Mouse (Mus musculus): ENCODE results near the gene Plcb1. TPM values are rescaled to one million over a fixed set of nuclear protein-coding genes. Genes with fewer than 3 reads are reported as not detected.

Plcb1 gene
- polyA plus RNA-seq, 1 experiment, result not detected

DNA sequence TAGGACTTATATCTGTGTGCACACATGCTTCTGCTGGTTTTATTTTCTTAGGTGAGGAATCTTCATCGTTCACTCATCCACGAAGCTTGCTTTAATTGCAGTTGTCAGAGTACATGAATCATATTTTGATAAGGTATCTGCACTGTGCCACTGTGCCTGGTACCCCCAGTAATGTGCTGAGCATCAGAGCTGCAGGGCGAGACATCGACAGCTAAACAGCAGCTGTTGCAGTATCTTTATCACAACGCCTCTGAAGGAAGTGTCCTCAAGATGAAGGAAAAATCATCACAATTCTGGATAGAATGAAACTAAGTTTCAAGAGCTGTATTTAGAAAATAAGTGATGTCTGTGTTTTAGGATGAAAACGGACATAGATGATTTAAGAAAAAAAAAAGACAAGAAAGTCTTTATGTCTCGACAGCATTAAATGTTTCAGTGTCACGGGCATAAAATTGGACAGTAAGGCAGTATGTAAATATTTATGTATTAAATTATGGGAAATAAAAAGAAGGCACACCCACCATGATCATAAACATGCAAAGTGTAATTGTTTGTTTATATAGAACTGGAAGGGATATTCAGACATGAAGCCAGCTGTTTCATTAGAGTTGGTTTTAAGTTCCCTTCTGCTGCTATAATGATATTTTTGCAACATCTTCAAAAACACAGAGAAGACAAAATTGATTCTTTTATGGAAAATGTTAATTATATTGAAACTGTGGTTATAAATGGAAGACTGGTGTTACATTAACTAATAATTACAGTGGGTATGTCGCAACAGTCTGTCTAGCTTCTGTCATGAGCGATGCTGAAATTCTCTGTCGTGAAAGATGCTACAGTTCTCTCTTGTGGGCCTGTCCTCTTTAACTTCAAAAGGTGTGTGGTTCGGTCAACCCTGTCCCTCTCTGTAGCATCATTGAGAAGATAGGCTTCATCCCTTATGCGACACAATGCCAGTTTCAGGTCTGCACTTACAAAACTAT is 65.6 kb downstream of the Plcb1 start:
- no peaks in the 10 kb centered on the region for H3K27me3 ChIP-seq (ENCODE audit: control insufficient read depth)
- H3K9me3 ChIP-seq (ENCODE audit: control insufficient read depth, low read length), result no peaks in the 10 kb centered on the region
- H3K4me1 ChIP-seq (ENCODE audit: control insufficient read depth), result no peaks in the 10 kb centered on the region
- no peaks in the 10 kb centered on the region for H3K36me3 ChIP-seq (ENCODE audit: control insufficient read depth)
- TF ChIP-seq GATA1 (IDR thresholded peaks at IDR 0.05; ENCODE audit: low read length), result no peak
- no peak for TF ChIP-seq TAL1 (IDR thresholded peaks at IDR 0.05; ENCODE audit: low read length)
- no peak overlapping the region for H3K4me3 ChIP-seq (replicated peaks)

DNA sequence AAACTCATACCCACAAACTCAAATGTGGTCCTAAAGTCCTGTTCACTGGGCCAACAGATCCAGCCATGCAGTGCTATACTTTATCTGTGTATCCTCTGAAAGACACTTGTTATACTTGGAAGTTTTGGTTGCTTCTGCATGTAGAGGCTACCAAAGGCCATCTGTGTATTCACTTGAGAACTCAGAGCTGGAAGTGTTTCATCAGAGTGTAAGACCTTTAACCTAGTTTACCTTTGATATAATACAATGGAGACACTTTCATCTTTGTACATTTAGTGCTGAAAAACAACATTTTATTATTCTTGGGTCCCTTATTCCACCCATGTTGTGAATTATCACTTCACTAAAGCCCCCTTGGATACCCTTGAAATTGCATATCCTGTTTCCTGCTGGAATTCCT is 70.4 kb downstream of the Plcb1 start:
- Histone ChIP-seq H3K27me3 (ENCODE audit: control insufficient read depth) (no peaks in the 10 kb centered on the region), H3K4me1 (ENCODE audit: control insufficient read depth) (no peaks in the 10 kb centered on the region), H3K36me3 (ENCODE audit: control insufficient read depth) (no peaks in the 10 kb centered on the region), H3K4me3 (replicated peaks) (no peak overlapping the region), H3K9me3 (ENCODE audit: control insufficient read depth, low read length) (no peaks in the 10 kb centered on the region)
- TF ChIP-seq GATA1 (IDR thresholded peaks at IDR 0.05; ENCODE audit: low read length) (no peak), TAL1 (IDR thresholded peaks at IDR 0.05; ENCODE audit: low read length) (no peak)

DNA sequence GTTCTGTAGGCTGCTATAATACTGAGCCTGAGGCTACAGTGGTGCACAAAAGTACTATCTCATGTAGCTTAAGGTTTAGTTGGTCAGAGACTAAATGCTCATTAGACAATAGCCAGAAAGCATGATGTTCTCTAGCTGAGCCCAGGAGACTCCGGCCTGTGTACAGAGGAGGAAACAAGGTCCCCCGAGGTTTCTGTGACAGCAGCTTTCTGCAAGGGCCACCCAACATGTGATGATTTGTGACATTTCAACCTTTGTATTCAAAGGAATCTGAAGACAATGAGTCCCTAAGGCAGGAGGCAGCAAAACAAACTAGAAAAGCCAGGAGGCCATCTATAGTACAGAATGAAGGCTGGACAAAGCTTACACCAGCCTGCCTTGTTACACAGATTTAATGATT is 70.8 kb downstream of the Plcb1 start:
- Histone ChIP-seq H3K4me1 (ENCODE audit: control insufficient read depth) (no peaks in the 10 kb centered on the region), H3K9me3 (ENCODE audit: control insufficient read depth, low read length) (no peaks in the 10 kb centered on the region)
- TF ChIP-seq TAL1 (IDR thresholded peaks at IDR 0.05; ENCODE audit: low read length), result no peak
- TF ChIP-seq GATA1 (IDR thresholded peaks at IDR 0.05; ENCODE audit: low read length), result no peak

DNA sequence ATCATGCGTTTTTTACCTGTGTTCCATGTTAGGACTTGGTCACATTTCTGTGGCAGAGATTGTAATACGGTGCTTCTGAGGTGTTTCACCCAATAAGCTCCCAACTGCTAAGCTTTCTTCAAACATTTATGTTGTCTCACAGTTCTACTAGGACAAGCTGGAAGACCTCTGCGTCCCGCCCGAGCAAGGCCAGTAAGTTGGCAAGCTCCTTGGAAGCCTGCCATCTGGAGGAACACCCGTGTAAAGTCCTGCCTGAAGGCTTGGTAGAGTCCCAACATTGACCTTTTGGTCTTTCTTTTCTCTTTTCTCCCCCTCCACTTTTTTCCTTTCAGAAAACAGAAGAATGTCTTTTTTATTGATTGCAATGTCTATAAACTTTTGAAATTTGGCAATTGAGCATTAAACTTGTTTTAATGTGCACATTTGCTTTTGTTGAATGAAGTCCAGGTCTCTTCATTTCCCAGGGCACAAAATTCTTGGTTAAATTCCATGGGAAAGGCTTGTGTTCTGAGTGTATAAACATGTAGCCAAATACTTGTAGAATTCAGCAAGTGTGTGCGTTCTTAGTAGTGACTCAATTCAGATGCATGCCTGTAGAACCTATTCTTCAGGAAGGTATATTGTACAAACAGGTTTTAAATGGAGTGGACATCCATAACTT is 79.2 kb downstream of the Plcb1 start:
- TF ChIP-seq GATA1 (IDR thresholded peaks at IDR 0.05; ENCODE audit: low read length) (no peak), TAL1 (IDR thresholded peaks at IDR 0.05; ENCODE audit: low read length) (no peak)
- no peaks in the 10 kb centered on the region for H3K9me3 ChIP-seq (ENCODE audit: control insufficient read depth, low read length)
- H3K36me3 ChIP-seq (ENCODE audit: control insufficient read depth), result no peaks in the 10 kb centered on the region
- H3K4me3 ChIP-seq (replicated peaks), result no peak overlapping the region
- no peaks in the 10 kb centered on the region for H3K4me1 ChIP-seq (ENCODE audit: control insufficient read depth)
- H3K27me3 ChIP-seq (ENCODE audit: control insufficient read depth), result no peaks in the 10 kb centered on the region

More for the DNA sequence above, 70.8 kb downstream of the Plcb1 start:
- Histone ChIP-seq H3K27me3 (ENCODE audit: control insufficient read depth) (no peaks in the 10 kb centered on the region), H3K4me3 (replicated peaks) (no peak overlapping the region), H3K36me3 (ENCODE audit: control insufficient read depth) (no peaks in the 10 kb centered on the region)

DNA sequence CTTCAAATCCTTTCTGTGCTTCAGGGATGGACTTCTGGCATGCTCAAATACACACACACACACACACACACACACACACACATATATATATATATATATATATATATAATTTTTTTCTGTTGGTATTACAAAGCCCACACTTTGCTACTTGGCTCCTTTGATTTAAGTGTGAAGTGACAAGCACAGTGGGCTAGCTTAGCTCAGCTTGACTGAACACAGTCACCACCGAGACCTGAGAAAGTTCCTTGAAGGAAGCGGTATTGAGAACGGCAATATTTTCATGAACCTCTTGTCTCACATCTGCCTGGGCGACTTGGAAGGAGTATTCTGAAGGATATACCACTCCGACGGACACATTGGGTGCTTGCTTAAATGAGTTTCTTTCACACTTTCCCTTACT is 81.5 kb downstream of the Plcb1 start:
- TF ChIP-seq GATA1 (IDR thresholded peaks at IDR 0.05; ENCODE audit: low read length) (no peak), TAL1 (IDR thresholded peaks at IDR 0.05; ENCODE audit: low read length) (no peak)
- Histone ChIP-seq H3K9me3 (ENCODE audit: control insufficient read depth, low read length) (no peaks in the 10 kb centered on the region), H3K4me1 (ENCODE audit: control insufficient read depth) (peaks cover 5% of the 10 kb centered on the region)

DNA sequence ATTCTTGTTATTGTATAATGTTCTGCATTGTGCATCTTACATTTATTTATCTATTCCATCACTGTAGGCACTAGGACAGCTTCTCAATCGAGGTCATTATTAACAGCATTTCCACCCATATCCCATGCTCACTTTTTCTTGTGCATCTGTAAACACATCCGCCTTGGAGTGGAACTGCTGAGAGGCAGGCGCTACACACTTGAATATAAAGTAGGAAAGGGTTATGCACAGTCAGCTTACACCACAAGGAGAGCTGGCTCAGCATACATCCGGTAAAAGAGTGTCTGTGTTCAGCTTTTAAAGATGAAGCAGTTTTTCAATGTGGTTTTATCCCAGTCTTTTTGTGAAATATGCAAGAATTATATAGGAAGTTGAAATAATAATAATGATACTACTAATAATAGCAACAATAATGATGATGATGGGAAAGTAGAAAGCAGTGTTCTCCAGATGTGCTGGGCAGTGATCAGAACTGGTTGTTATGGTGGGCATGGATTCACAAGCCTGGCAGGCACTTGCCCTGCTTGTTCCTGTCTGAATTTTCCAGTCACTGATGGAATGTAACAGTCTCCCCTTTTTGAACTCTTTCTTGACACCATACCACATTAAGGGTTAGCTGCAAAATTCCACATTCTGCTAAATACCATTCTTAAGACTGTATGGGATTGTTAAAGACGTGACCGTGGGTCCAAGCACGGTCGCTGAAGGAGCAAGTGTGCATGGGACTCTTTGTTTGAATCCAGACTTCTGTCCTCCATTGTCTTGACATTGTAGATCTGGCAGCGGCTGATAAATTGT is 86.0 kb downstream of the Plcb1 start:
- TF ChIP-seq GATA1 (IDR thresholded peaks at IDR 0.05; ENCODE audit: low read length) (no peak), TAL1 (IDR thresholded peaks at IDR 0.05; ENCODE audit: low read length) (no peak)
- H3K4me1 ChIP-seq (ENCODE audit: control insufficient read depth), result peaks cover 6% of the 10 kb centered on the region
- no peaks in the 10 kb centered on the region for H3K27me3 ChIP-seq (ENCODE audit: control insufficient read depth)
- no peak overlapping the region for H3K4me3 ChIP-seq (replicated peaks)
- no peaks in the 10 kb centered on the region for H3K36me3 ChIP-seq (ENCODE audit: control insufficient read depth)
- no peaks in the 10 kb centered on the region for H3K9me3 ChIP-seq (ENCODE audit: control insufficient read depth, low read length)

More for the DNA sequence above, 81.5 kb downstream of the Plcb1 start:
- no peak overlapping the region for H3K4me3 ChIP-seq (replicated peaks)
- H3K27me3 ChIP-seq (ENCODE audit: control insufficient read depth), result no peaks in the 10 kb centered on the region
- H3K36me3 ChIP-seq (ENCODE audit: control insufficient read depth), result no peaks in the 10 kb centered on the region

DNA sequence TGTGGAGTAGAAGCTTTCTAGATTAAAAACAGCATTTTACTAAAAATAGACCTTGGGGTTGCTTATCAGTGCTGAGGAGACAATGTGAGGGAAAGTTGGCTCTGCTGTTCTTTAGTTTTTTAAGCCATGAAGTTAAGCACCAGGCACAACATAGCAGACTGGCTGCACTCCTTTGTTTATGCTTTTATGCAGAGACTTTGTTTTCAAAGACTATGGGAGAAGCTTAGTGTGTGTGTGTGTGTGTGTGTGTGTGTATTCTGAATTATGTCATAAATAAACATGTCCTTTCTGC is 86.6 kb downstream of the Plcb1 start:
- Histone ChIP-seq H3K27me3 (ENCODE audit: control insufficient read depth) (no peaks in the 10 kb centered on the region), H3K9me3 (ENCODE audit: control insufficient read depth, low read length) (no peaks in the 10 kb centered on the region), H3K36me3 (ENCODE audit: control insufficient read depth) (no peaks in the 10 kb centered on the region), H3K4me3 (replicated peaks) (no peak overlapping the region), H3K4me1 (ENCODE audit: control insufficient read depth) (peaks cover 6% of the 10 kb centered on the region)
- no peak for TF ChIP-seq TAL1 (IDR thresholded peaks at IDR 0.05; ENCODE audit: low read length)
- no peak for TF ChIP-seq GATA1 (IDR thresholded peaks at IDR 0.05; ENCODE audit: low read length)

DNA sequence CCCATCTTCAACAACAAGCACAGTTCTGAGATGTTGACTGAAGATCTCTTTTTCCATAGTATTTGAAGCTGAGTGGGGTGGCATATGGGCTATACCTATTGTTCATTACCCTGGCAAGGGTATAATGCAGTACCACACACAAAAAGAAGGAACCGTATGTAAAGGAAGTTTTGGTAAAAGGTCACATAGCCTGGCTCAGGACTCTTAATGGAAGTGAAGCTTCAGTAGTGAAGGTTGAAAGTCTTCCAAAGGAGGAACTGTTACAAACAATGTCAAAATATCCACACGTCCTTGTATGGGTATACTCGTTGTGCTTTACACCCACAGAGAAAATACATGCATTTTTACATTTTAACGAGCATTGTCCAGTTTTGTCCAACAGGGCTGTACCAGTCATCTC is 91.3 kb downstream of the Plcb1 start:
- H3K36me3 ChIP-seq (ENCODE audit: control insufficient read depth), result no peaks in the 10 kb centered on the region
- H3K9me3 ChIP-seq (ENCODE audit: control insufficient read depth, low read length), result no peaks in the 10 kb centered on the region
- peaks cover 4% of the 10 kb centered on the region for H3K4me1 ChIP-seq (ENCODE audit: control insufficient read depth)
- no peaks in the 10 kb centered on the region for H3K27me3 ChIP-seq (ENCODE audit: control insufficient read depth)
- no peak for TF ChIP-seq TAL1 (IDR thresholded peaks at IDR 0.05; ENCODE audit: low read length)
- TF ChIP-seq GATA1 (IDR thresholded peaks at IDR 0.05; ENCODE audit: low read length), result no peak
- no peak overlapping the region for H3K4me3 ChIP-seq (replicated peaks)

DNA sequence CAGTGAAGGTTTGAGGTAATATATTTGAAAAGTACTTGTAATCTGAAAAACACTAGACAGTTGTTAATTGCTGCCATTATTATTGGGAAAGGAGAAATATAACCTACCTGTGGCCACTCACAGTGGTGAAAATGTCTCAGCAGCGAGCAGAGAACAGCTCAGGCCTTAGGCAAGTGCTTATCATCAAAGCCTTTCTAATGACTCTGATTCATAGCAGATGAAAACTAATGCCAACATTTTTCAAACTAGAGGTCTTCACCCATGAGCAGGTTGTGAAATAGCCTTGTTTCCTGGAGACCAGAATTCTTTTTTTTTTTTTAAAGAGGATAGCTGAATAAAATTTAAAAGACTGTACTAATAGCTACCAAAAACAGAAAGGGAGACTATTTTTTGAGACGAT is 105.3 kb downstream of the Plcb1 start:
- TF ChIP-seq TAL1 (IDR thresholded peaks at IDR 0.05; ENCODE audit: low read length) (no peak), GATA1 (IDR thresholded peaks at IDR 0.05; ENCODE audit: low read length) (no peak)
- H3K4me3 ChIP-seq (replicated peaks), result no peak overlapping the region
- H3K36me3 ChIP-seq (ENCODE audit: control insufficient read depth), result no peaks in the 10 kb centered on the region
- no peaks in the 10 kb centered on the region for H3K4me1 ChIP-seq (ENCODE audit: control insufficient read depth)
- H3K27me3 ChIP-seq (ENCODE audit: control insufficient read depth), result no peaks in the 10 kb centered on the region
- no peaks in the 10 kb centered on the region for H3K9me3 ChIP-seq (ENCODE audit: control insufficient read depth, low read length)
